Mouse (Mus musculus) forelimb bud, embryonic 11.5 days (tissue): ENCODE measurements at regions not wholly inside any gene's neighbourhood (a gene's known extent, or its start where the extent isn't known, plus 50 kb on each side); places are given as distances from the start of the nearest gene placed in this dataset.

Experiments used
- DNase-seq: peaks from one replicate; pipeline ENCODE4 v3.0.0-alpha.2; 2012; ENCODE audit warnings: low read depth, low spot score

- no peak for DNase-seq
Observed at GRCm38 (mm10) chr1:63851476-63852094, 82.5 kb upstream of the 4933402D24Rik start.

GRCm38 (mm10) chr1:63850262-63850661 lies 81.2 kb upstream of the 4933402D24Rik start:
- no peak for DNase-seq

- DNase-seq: no peak
Observed at GRCm38 (mm10) chr1:63828174-63828844, 59.2 kb upstream of the 4933402D24Rik start.

- no peak for DNase-seq
Observed at GRCm38 (mm10) chr1:63820614-63821270, 51.7 kb upstream of the 4933402D24Rik start.

- no peak for DNase-seq
Observed at GRCm38 (mm10) chr1:63819536-63820254, 50.6 kb upstream of the 4933402D24Rik start.
